Mouse (Mus musculus) embryonic facial prominence, embryonic 14.5 days (tissue): ENCODE data around the gene Gas2l2. TPM values are rescaled to one million over a fixed set of nuclear protein-coding genes. Genes with fewer than 3 reads are reported as not detected.

ENCODE experiments used
- ATAC-seq: fragments of 200-750 bp; cut with Nextera tagmentation; 2 replicates; pipeline ENCODE4 v1.8.0; 2017; ENCODE audit warnings: low read depth, moderate number of reproducible peaks, moderate TSS enrichment
- DNase-seq: peaks from one replicate; pipeline ENCODE4 v3.0.0-alpha.2; 2015; ENCODE audit warnings: low spot score
- H3K27ac ChIP-seq: fragments of 300-500 bp; sonication (generic); replicated peaks from 2 replicates; pipeline ENCODE4 v1.5.1; 2014; ENCODE audit warnings: low read depth, mild to moderate bottlenecking, low read length, moderate library complexity
- H3K27me3 ChIP-seq: fragments of 300-500 bp; sonication (generic); replicated peaks from 2 replicates; pipeline ENCODE4 v1.6.1; 2014; ENCODE audit warnings: low read length; ENCODE audit not compliant: control insufficient read depth, insufficient read depth
- H3K36me3 ChIP-seq: fragments of 300-500 bp; sonication (generic); 2 replicates; pipeline ENCODE4 v1.6.1; 2014; ENCODE audit warnings: low read length, mixed read lengths; ENCODE audit not compliant: control insufficient read depth, insufficient read depth
- H3K4me1 ChIP-seq: fragments of 300-500 bp; sonication (generic); 2 replicates; pipeline ENCODE4 v1.6.1; 2014; ENCODE audit warnings: antibody characterized with exemption, low read length; ENCODE audit not compliant: control insufficient read depth, insufficient read depth
- H3K4me2 ChIP-seq: fragments of 300-500 bp; sonication (generic); 2 replicates; pipeline ENCODE4 v1.6.1; 2014; ENCODE audit warnings: low read depth, mild to moderate bottlenecking, low read length, moderate library complexity, mixed read lengths
- H3K4me3 ChIP-seq: fragments of 300-500 bp; sonication (generic); 2 replicates; pipeline ENCODE4 v1.5.1; 2014; ENCODE audit warnings: low read depth, mild to moderate bottlenecking, low read length
- H3K9ac ChIP-seq: fragments of 300-500 bp; sonication (generic); 2 replicates; pipeline ENCODE4 v1.6.1; 2014; ENCODE audit warnings: low read depth, mild to moderate bottlenecking, low read length, moderate library complexity, mixed read lengths
- H3K9me3 ChIP-seq: fragments of 300-500 bp; sonication (generic); 2 replicates; pipeline ENCODE4 v1.6.1; 2016; ENCODE audit warnings: low read length; ENCODE audit not compliant: control insufficient read depth
- WGBS: fragments of 180-500 bp; shearing (Covaris S2); extraction: QIAGEN DNeasy Blood & Tissue Kit; methylation state at CpG from one replicate; pipeline ENCODE4 v1.1.7; 2014; 5-methylcytosine and 5-hydroxymethylcytosine counted together
- polyA plus RNA-seq: library from polyadenylated mRNA; unstranded; fragments of >200 nt; fragmentation: Nextera tagmentation; extraction: Ambion mirVana; gene quantifications from 2 replicates; pipeline ENCODE4 v1.2.1, GENCODE M21; 2014

The Gas2l2 gene
- polyA plus RNA-seq = 0.08 and 0.38 TPM in 2 replicates

DNA sequence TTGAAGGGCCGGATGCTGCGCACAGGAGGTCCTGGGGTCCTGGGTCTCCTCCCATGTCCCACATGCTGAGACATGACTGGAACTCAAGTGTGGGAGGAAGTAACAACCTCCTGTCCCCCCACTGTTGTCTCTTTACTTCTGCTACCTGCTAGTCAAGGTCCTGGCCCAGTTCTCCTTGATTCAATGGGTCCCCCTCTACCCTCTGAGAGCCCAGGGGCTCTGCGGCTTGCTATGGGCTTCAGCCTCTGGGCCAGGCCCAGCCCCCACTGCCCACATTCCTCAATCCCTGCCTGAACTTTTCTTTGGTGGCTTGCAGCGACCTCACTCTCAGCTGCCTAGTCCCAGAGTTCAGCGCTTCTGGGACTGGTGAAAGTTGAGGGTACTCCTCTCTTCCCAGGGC lies at the start of gene Gas2l2:
Gene Gas2l2 (minus strand): TSS at position 101 of the 400 bp plus-strand sequence.
- H3K27me3 ChIP-seq = peaks cover 14% of the 10 kb centered on the region
- WGBS = 59% methylated on average over 5 of the region's 5 CpGs

DNA sequence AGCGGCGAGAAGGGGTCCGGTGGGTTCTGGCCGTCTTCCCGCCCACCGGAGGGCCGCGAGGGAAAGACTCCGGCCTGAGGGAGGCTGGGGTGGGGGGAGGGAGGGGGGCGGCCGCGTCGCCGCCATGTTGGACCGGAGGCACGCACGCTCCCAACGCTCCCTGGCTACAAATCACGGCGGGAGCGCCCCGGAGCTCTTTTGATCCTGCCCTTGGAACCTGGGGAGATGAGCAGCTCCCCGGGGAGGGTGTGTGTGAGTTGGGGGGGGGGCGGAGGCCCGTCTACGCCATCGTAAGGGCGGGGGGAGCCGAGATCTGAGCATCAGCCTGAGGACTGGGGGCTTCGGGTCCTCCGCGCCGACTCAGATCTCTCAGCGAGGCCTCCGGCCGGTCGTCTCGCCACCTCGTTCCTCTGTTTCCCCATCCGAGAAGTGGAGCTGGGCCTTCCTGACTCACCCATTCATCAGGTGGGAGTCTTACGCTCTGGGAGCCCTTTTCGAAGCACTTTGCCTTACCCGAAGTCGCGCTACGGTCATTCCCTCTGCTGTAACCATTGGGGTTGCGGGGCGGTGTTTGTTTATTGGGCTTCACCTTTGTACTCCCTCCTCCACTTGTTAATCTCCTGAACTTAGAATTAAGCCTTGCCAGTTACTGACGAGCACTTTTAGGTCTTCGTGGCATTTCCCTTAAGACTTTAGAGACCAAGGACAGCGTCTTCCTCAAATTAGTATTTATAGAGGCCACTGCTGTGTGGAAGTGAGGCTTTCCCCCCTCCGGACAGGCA lies 44.2 kb upstream of the Gas2l2 start:
- Histone ChIP-seq H3K27me3 (no peaks in the 10 kb centered on the region), H3K9ac (peak overlapping the region; percentile 92), H3K36me3 (peaks cover 16% of the 10 kb centered on the region), H3K4me1 (peaks cover 8% of the 10 kb centered on the region), H3K4me2 (peak overlapping the region; percentile 90), H3K4me3 (peak overlapping the region; percentile 97), H3K9me3 (no peaks in the 10 kb centered on the region), H3K27ac (peak overlapping the region; percentile 97)
- ATAC-seq = peak; percentile 86
- DNase-seq = peak; percentile 68
- 0% methylated on average over 32 of the region's 52 CpGs for WGBS

More for the DNA sequence above, at the start of gene Gas2l2:
- no peak within 1 kb of the TSS for H3K27ac ChIP-seq
- H3K4me2 ChIP-seq = peak within 1 kb of the TSS; percentile 18; the same call in 1 of the 2 replicates
- no peak within 1 kb of the TSS for H3K4me3 ChIP-seq
- DNase-seq = no peak
- no peaks in the 10 kb centered on the region for H3K9me3 ChIP-seq
- H3K36me3 ChIP-seq = no peaks in the 10 kb centered on the region
- H3K9ac ChIP-seq = no peak within 1 kb of the TSS
- no peaks in the 10 kb centered on the region for H3K4me1 ChIP-seq
- ATAC-seq = no peak

DNA sequence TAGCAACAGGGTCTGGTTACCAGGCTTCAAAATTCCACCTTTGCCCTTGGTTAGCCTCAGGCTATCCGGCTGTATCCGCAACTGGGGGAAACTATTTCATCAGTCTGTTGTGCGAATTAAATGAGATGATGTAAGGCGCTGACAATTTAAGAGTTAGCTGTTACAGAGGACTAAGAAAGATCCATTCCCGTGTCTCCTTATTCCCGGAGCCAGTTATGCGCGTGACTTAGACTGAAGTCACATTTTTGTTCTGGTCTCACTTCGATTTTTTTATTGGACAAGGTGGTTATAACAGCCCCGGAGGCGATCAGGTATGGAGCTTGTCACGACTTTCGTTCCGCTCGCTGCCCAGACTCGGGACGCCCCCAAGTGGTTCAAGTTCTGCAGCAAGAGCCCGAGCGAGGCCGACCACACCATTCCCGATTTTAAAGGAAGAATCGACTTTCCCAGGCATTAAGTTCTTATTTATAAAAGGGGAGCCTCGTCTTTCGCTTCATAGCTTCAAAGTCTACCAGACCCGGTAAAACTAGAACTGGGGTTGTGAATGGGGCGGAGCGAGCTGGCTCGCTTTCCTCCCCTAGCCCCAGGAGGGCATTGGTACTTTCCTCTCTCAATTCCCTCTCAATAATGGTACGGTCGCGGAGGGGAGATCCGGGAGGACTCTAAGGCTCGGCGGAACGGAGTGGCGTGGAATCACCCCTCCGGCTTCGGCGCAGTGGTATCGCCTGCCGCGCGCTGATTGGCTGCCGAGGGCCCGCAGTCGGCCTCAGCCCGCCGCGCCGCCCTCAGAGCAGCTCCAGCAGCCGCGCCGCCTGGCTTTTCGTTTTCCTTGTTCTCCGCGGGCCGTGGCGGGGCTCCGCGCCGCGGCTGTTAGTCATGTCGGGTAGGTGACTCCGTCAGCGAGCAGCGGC lies 43.3 kb upstream of the Gas2l2 start, which contains the start of gene Taf15:
Gene Taf15 (plus strand): TSS at position 763 of the 911 bp plus-strand sequence.
- peak within 1 kb of the TSS; percentile 97 for H3K4me3 ChIP-seq
- ATAC-seq = peak; percentile 98

DNA sequence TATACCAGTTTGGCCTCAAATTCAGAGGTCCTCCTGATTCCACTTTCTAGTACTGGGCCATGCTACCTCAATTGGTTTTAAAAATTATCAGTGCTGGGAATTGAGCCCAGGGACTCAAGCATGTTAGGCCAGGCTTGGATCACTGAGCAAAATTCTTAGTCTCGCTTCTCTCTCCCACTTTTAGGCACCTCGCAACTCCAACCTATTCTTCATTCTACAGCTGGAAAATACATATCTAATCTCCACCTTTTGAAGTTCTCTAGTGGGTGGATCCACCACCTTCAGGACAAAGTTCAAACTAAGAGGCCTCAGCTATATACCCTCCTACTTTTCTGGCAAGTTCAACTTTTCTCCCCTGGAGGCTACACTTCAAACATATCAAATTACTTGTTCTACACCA lies 42.5 kb upstream of the Gas2l2 start:
- H3K36me3 ChIP-seq = peaks cover 6% of the 10 kb centered on the region
- H3K27me3 ChIP-seq = no peaks in the 10 kb centered on the region
- peaks cover 8% of the 10 kb centered on the region for H3K4me1 ChIP-seq
- DNase-seq (no peak), ATAC-seq (no peak)
- no peak overlapping the region for H3K27ac ChIP-seq
- H3K9me3 ChIP-seq = no peaks in the 10 kb centered on the region
- H3K9ac ChIP-seq = peak overlapping the region; percentile 92; the same call in 1 of the 2 replicates
- H3K4me3 ChIP-seq = peak overlapping the region; percentile 97
- peak overlapping the region; percentile 56 for H3K4me2 ChIP-seq
- WGBS = 67% methylated on average over 2 of the region's 2 CpGs

More for the DNA sequence above, 43.3 kb upstream of the Gas2l2 start, which contains the start of gene Taf15:
- peak within 1 kb of the TSS; percentile 90 for H3K4me2 ChIP-seq
- H3K9ac ChIP-seq = peak within 1 kb of the TSS; percentile 92
- H3K27ac ChIP-seq = peak within 1 kb of the TSS; percentile 97
- peak; percentile 99 for DNase-seq
- no peaks in the 10 kb centered on the region for H3K9me3 ChIP-seq
- peaks cover 8% of the 10 kb centered on the region for H3K4me1 ChIP-seq
- H3K36me3 ChIP-seq = peaks cover 10% of the 10 kb centered on the region
- H3K27me3 ChIP-seq = no peaks in the 10 kb centered on the region
- WGBS = under 1% methylated on average over 46 of the region's 66 CpGs

DNA sequence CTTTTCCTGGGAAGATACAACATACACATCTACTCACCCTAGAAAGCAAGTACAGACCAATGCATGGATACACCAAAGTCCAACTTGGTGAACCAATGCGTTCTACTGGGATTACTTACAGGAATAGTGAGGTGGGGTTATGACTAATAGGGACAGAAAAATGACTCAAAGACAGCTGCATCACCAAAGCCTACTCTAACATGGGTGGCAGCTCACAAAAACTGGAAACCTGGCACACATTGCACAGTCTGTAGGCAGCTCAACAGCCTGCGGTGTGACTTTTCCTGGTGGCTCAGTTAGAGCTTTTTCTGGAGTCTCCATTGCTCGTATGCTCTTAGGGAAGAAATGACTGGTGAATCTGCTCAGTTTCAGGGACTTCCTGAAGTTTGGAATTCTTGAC lies 39.5 kb upstream of the Gas2l2 start:
- H3K27me3 ChIP-seq = peaks cover 6% of the 10 kb centered on the region; the same call in 1 of the 2 replicates
- WGBS = 85% methylated on average over 3 of the region's 3 CpGs
- DNase-seq = no peak
- no peaks in the 10 kb centered on the region for H3K9me3 ChIP-seq
- no peak overlapping the region for H3K27ac ChIP-seq
- no peaks in the 10 kb centered on the region for H3K36me3 ChIP-seq
- no peak overlapping the region for H3K4me2 ChIP-seq
- H3K4me3 ChIP-seq = no peak overlapping the region
- H3K4me1 ChIP-seq = peaks cover 8% of the 10 kb centered on the region
- H3K9ac ChIP-seq = no peak overlapping the region
- no peak for ATAC-seq

DNA sequence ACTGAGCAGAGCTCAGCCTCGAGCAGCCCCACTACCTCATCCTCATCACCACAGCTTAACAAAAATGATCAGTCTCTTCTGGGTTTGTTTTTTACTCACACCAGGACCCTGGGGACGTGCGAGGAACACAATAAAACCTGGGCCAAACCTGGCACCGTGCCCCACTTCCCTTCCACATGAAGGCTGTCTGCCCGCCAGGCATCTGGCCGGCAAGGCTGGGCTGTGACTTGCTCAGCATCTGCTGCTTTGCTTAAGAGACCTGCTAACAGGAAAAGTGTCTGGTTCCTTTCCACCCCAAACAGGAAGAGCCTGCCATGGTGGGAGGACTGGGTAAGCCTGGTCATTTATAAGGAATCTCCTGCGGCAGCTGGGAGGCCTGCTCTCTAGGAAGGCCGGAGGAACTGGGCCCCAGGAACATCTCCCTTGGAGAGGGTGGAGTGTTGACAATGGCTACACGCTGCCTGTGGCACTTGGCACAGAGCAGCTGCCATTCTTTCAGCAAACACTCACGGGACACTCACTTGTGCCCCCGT lies 37.9 kb upstream of the Gas2l2 start:
- 49% methylated on average over 11 of the region's 11 CpGs for WGBS
- H3K9me3 ChIP-seq = no peaks in the 10 kb centered on the region
- DNase-seq (peak; percentile 75), ATAC-seq (peak; percentile 39; the same call in 1 of the 2 replicates)
- no peak overlapping the region for H3K4me2 ChIP-seq
- peaks cover 8% of the 10 kb centered on the region for H3K4me1 ChIP-seq
- H3K9ac ChIP-seq = 0 out of 2 replicates have a peak overlapping the region, but pooled peaks have one; percentile 22
- H3K27me3 ChIP-seq = peaks cover 19% of the 10 kb centered on the region
- no peak overlapping the region for H3K4me3 ChIP-seq
- no peaks in the 10 kb centered on the region for H3K36me3 ChIP-seq
- 0 out of 2 replicates have a peak overlapping the region, but pooled peaks have one; percentile 19 for H3K27ac ChIP-seq

DNA sequence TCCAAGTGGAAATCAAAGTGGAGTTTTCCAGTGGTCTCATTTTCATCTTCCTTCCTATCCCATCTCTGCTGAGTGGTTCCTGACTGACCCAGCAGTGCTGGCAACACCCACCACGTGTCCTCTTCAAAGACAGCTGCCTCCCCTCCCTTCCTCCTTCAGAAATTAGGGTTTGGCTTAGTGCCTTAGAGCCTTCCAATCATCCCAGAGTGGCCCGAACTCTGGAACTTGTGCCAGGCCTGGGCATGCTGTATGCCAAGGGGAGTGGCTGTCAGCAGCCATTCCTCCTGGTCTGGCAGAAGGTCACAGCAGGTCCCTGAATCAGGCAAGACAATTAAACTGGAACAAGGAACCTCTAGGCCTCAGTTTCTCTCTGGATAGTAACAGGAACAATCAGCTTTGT lies 36.7 kb upstream of the Gas2l2 start:
- DNase-seq = peak; percentile 48
- WGBS = 19% methylated on average over 2 of the region's 2 CpGs

DNA sequence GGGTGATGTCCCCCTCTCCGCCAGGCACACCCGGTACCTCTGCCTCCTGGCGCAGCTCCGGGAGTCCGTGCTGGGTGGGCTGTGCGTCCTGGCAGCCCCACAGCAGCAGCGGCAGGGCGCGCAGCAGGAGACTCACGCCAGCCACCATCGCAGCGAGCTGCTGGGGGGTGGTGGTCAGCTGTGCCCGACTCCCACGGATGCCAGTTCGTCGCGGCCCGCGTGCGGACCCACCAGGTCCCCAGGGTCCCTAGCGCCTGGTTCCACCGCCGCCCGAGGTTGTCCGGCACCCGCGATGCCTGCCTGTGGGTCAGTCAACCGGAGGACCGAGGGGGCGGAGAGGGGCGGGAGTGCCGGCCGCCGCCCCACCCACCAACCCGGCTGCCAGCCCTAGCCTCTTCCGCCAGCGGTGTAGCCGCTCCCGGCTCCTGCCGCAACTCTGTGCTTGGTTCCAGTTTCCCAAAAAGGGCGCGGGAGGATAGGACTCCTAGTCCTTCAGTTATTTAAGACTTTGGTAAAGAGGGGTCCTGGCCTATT lies 33.5 kb upstream of the Gas2l2 start, which contains the start of gene Mmp28:
Gene Mmp28 (minus strand): TSS at position 361 of the 534 bp plus-strand sequence.
- H3K9ac ChIP-seq = peak within 1 kb of the TSS; percentile 76
- no peaks in the 10 kb centered on the region for H3K9me3 ChIP-seq
- H3K4me2 ChIP-seq = peak within 1 kb of the TSS; percentile 96
- DNase-seq (no peak), ATAC-seq (0 out of 2 replicates have a peak, but pooled peaks have one; percentile 66)
- peak within 1 kb of the TSS; percentile 61 for H3K4me3 ChIP-seq
- peaks cover 11% of the 10 kb centered on the region for H3K4me1 ChIP-seq
- H3K36me3 ChIP-seq = no peaks in the 10 kb centered on the region
- under 1% methylated on average over 22 of the region's 42 CpGs for WGBS
- H3K27ac ChIP-seq = no peak within 1 kb of the TSS
- peaks cover 27% of the 10 kb centered on the region for H3K27me3 ChIP-seq

More for the DNA sequence above, 36.7 kb upstream of the Gas2l2 start:
- H3K9me3 ChIP-seq = no peaks in the 10 kb centered on the region
- H3K9ac ChIP-seq = no peak overlapping the region
- no peaks in the 10 kb centered on the region for H3K36me3 ChIP-seq
- H3K4me3 ChIP-seq = no peak overlapping the region
- ATAC-seq = no peak
- peaks cover 8% of the 10 kb centered on the region for H3K4me1 ChIP-seq
- peak overlapping the region; percentile 28; the same call in 1 of the 2 replicates for H3K27ac ChIP-seq
- H3K27me3 ChIP-seq = peaks cover 23% of the 10 kb centered on the region
- H3K4me2 ChIP-seq = no peak overlapping the region
